Mouse (Mus musculus) skeletal muscle tissue, adult 2 months (tissue): ENCODE measurements at regions not wholly inside any gene's neighbourhood (a gene's known extent, or its start where the extent isn't known, plus 50 kb on each side); places are given as distances from the start of the nearest gene placed in this dataset.

ENCODE experiments used
- DNase-seq: peaks from one replicate; pipeline ENCODE4 v3.0.0-alpha.2; 2012; ENCODE audit warnings: low read depth, low spot score

- DNase-seq: peak; percentile 21
Measured at GRCm38 (mm10) chr5:43048196-43049050, 184.5 kb upstream of the Cpeb2 start.

- DNase-seq: no peak
Measured at GRCm38 (mm10) chr5:43049381-43050301, 183.3 kb upstream of the Cpeb2 start.

GRCm38 (mm10) chr5:43050961-43051517, 181.9 kb upstream of the Cpeb2 start:
- no peak for DNase-seq

- no peak for DNase-seq
Measured at GRCm38 (mm10) chr5:43052668-43053067, 180.3 kb upstream of the Cpeb2 start.

GRCm38 (mm10) chr5:43054586-43054985, 178.4 kb upstream of the Cpeb2 start:
- no peak for DNase-seq

- no peak for DNase-seq
Measured at GRCm38 (mm10) chr5:43055111-43055710, 177.8 kb upstream of the Cpeb2 start.

- no peak for DNase-seq
Measured at GRCm38 (mm10) chr5:43056486-43056885, 176.5 kb upstream of the Cpeb2 start.

GRCm38 (mm10) chr5:43061243-43061642, 171.7 kb upstream of the Cpeb2 start:
- no peak for DNase-seq

GRCm38 (mm10) chr5:43061797-43062391, 171.1 kb upstream of the Cpeb2 start:
- no peak for DNase-seq

GRCm38 (mm10) chr5:43062499-43062898, 170.5 kb upstream of the Cpeb2 start:
- no peak for DNase-seq

GRCm38 (mm10) chr5:43063386-43063785, 169.6 kb upstream of the Cpeb2 start:
- no peak for DNase-seq

- DNase-seq: no peak
Measured at GRCm38 (mm10) chr5:43071541-43071940, 161.4 kb upstream of the Cpeb2 start.

GRCm38 (mm10) chr5:43072340-43072739, 160.6 kb upstream of the Cpeb2 start:
- no peak for DNase-seq

- DNase-seq: no peak
Measured at GRCm38 (mm10) chr5:43074536-43074935, 158.4 kb upstream of the Cpeb2 start.

- no peak for DNase-seq
Measured at GRCm38 (mm10) chr5:43080252-43080651, 152.7 kb upstream of the Cpeb2 start.

GRCm38 (mm10) chr5:43081561-43082534, 151.1 kb upstream of the Cpeb2 start:
- DNase-seq: no peak

GRCm38 (mm10) chr5:43087077-43087476, 145.9 kb upstream of the Cpeb2 start:
- DNase-seq: no peak

- no peak for DNase-seq
Measured at GRCm38 (mm10) chr5:43087907-43088387, 145.0 kb upstream of the Cpeb2 start.

- DNase-seq: no peak
Measured at GRCm38 (mm10) chr5:43088650-43089397, 144.1 kb upstream of the Cpeb2 start.
